Mouse (Mus musculus) lung, adult 18-20 months (tissue): ENCODE data around the gene Capn2.

ENCODE experiments used
- DNase-seq, 2 experiments: peaks; one replicate each; pipeline ENCODE4 v3.0.0; 2022; ENCODE audit warnings: mixed read lengths in 2 of 2

Capn2 gene

GRCm38 (mm10) chr1:182460291-182461244, 56.8 kb downstream of the Capn2 start:
- peak in 1 of 2 experiments; percentile 65 for DNase-seq

GRCm38 (mm10) chr1:182459436-182459835, 58.0 kb downstream of the Capn2 start:
- DNase-seq = no peak

GRCm38 (mm10) chr1:182458556-182458955, 58.9 kb downstream of the Capn2 start:
- no peak for DNase-seq

GRCm38 (mm10) chr1:182455080-182455479, 62.3 kb downstream of the Capn2 start:
- DNase-seq = no peak

GRCm38 (mm10) chr1:182452473-182452872, 64.9 kb downstream of the Capn2 start:
- no peak for DNase-seq

- no peak for DNase-seq
These were observed 69.0 kb downstream of the Capn2 start for GRCm38 (mm10) chr1:182448276-182449035.

- DNase-seq = peak; percentile 53 to 71
These were observed 73.3 kb downstream of the Capn2 start for GRCm38 (mm10) chr1:182444116-182444515.

GRCm38 (mm10) chr1:182441791-182442473, 75.5 kb downstream of the Capn2 start:
- peak in 1 of 2 experiments; percentile 33 for DNase-seq

- DNase-seq = peak; percentile 80 to 84
These were observed 77.7 kb downstream of the Capn2 start for GRCm38 (mm10) chr1:182439546-182440222.

GRCm38 (mm10) chr1:182436746-182437145, 80.7 kb downstream of the Capn2 start:
- DNase-seq = no peak

DNA sequence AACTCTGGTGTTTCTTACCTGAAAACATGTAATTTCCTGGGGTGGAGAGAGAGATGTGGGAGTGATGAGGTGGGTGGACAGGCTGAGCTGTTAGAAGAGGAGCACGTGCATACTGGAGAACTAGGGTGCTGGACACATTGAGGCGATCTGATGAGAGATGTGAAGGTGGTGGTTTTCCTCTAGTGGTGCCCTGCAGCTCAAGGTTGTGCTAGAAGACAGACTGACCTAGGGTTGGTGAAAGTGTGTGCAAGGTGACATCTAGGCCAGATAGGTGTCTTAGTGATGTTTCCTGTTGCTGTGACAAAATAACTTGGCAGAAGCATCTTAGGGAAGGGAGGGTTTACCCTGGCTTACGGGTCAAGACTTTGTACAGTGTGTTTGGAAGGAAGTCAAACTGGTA, 85.3 kb downstream of the Capn2 start:
- DNase-seq = no peak

- DNase-seq = no peak
These were observed 86.7 kb downstream of the Capn2 start for GRCm38 (mm10) chr1:182430676-182431075.

- DNase-seq = no peak
These were observed 87.6 kb downstream of the Capn2 start for GRCm38 (mm10) chr1:182429826-182430225.

GRCm38 (mm10) chr1:182427426-182427825, 90.0 kb downstream of the Capn2 start:
- DNase-seq = peak; percentile 58 to 74

DNA sequence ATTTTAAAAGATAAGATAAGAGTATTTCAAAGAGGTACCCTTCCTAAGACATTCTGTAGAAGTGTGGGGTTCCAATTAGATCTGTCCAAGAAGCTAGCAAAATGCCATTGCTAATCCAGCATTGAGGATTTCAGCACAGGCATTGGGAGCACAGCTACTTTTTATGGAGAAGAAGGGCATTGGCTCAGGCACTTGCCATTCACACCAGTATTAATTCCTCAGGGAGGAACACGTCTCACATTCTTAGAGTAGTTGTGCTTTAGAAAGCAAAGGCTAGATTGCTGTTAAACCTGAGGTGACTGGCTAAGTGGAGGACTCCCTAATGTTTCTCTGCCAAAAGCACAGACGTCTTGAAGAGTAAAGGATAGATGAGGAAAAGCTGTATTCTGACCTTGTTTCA, 91.0 kb downstream of the Capn2 start:
- DNase-seq = no peak

DNA sequence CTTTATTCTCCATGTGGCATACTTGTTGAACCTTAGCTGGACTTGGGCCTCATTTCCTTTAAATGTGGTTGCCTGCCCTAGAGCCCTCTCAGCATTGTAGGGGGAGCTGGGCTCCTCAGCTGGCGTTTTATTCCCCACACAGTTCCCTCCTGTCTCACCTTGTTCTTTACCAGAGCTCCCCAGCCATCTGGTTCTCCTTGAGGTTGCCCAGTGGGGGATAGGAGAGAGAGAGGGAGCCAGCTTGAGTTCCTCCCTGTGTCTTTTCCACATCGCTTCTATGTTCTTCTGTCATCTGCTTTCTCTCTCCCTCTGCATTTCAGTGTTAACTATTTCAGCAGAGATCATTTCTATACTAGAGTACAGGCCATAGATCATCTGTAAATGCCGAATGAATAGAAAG, 92.2 kb downstream of the Capn2 start:
- no peak for DNase-seq

DNA sequence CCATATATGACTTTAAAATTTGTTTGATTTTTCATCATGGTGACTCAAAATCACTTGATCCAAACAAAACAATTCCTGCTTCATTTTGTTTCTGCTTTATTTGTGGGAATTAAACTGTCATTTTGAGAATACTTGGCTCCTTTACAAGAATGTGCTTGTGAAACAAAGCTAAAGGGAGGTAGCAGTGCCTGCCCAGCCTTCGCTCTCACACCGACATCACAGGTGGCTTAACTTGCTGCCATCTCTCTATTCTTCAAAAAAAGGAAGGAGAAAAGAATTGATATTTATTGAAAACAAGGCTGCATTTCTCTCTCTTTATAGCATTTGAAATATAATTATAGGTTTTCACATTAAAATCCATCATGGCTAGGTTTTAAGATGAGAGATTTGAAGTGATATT, 93.1 kb downstream of the Capn2 start:
- DNase-seq = no peak

GRCm38 (mm10) chr1:182419481-182419880, 97.9 kb downstream of the Capn2 start:
- no peak for DNase-seq
